Mouse (Mus musculus) CH12.LX (cell line): ENCODE measurements around the gene Mvb12b. TPM values are rescaled to one million over a fixed set of nuclear protein-coding genes. Genes with fewer than 3 reads are reported as not detected.

Source experiments
- DNase-seq: peaks from one replicate; pipeline ENCODE4 v3.0.0-alpha.2; 2013; ENCODE audit errors: extremely low read depth
- H3K27ac ChIP-seq: 2 replicates; pipeline ENCODE4 v1.5.1; 2012; ENCODE audit warnings: low read depth, mild to moderate bottlenecking, control low read depth, moderate library complexity; ENCODE audit not compliant: insufficient read depth
- H3K27me3 ChIP-seq: replicated peaks from 2 replicates; pipeline ENCODE3; 2012; ENCODE audit warnings: inconsistent platforms
- H3K36me3 ChIP-seq, 2 experiments: replicated peaks in 1 of 2; 2 replicates each; pipeline versions ENCODE3 to v1.6.1; 2012; ENCODE audit warnings: inconsistent platforms in 1 of 2, low read length in 1 of 2, mild to moderate bottlenecking in 1 of 2, mixed read lengths in 1 of 2, moderate library complexity in 1 of 2; ENCODE audit not compliant: control insufficient read depth in 1 of 2, insufficient read depth in 1 of 2
- H3K4me1 ChIP-seq, 2 experiments: 2 replicates each; pipeline ENCODE4 v1.6.1; 2012; ENCODE audit warnings: inconsistent platforms in 1 of 2, moderate library complexity in 1 of 2; ENCODE audit not compliant: insufficient read depth in 2 of 2, control insufficient read depth in 1 of 2
- H3K4me2 ChIP-seq: 2 replicates; pipeline ENCODE4 v1.6.1; 2012; ENCODE audit warnings: low read depth, mild to moderate bottlenecking, control low read depth; ENCODE audit not compliant: poor library complexity, insufficient read depth, severe bottlenecking
- H3K4me3 ChIP-seq, 3 experiments: fragments of 150-350 bp in 1 of 3; sonication (generic) in 1 of 3; replicated peaks in 1 of 3; 2 replicates each; pipeline versions ENCODE3 to v1.5.1; 2011 to 2012; ENCODE audit warnings: low read depth in 2 of 3, low read length in 2 of 3, mild to moderate bottlenecking in 2 of 3, moderate library complexity in 2 of 3, control low read depth in 1 of 3, improper control_type of control experiment in 1 of 3, inconsistent platforms in 1 of 3, mixed read lengths in 1 of 3; ENCODE audit not compliant: poor library complexity in 1 of 3
- H3K79me2 ChIP-seq: replicated peaks from 2 replicates; pipeline ENCODE4 v1.6.1; 2012; ENCODE audit warnings: mild to moderate bottlenecking, moderate library complexity; ENCODE audit not compliant: control insufficient read depth, poor library complexity, insufficient read depth, severe bottlenecking; ENCODE audit errors: extremely low read depth
- H3K9ac ChIP-seq: 2 replicates; pipeline ENCODE4 v1.6.1; 2012; ENCODE audit warnings: low read depth, mild to moderate bottlenecking, control low read depth, moderate library complexity; ENCODE audit not compliant: insufficient read depth
- H3K9me3 ChIP-seq: replicated peaks from 2 replicates; pipeline ENCODE3; 2012; ENCODE audit warnings: low read length, inconsistent platforms, mixed read lengths
- BHLHE40 ChIP-seq: IDR thresholded peaks from 2 replicates; pipeline ENCODE4 v1.6.1; 2011; ENCODE audit warnings: mild to moderate bottlenecking, low read depth, low read length, improper control_type of control experiment
- CHD1 ChIP-seq: IDR thresholded peaks from 2 replicates; pipeline ENCODE4 v1.6.1; 2012; ENCODE audit warnings: low read depth, low read length, improper control_type of control experiment, inconsistent platforms
- CHD2 ChIP-seq: IDR thresholded peaks from 2 replicates; pipeline ENCODE4 v1.6.1; 2011; ENCODE audit warnings: low read length, improper control_type of control experiment
- CTCF ChIP-seq, 2 experiments: IDR thresholded peaks in 1 of 2; conservative IDR thresholded peaks in 1 of 2; 2 replicates each; pipeline ENCODE4 v1.5.1; 2011 to 2012; ENCODE audit warnings: low read depth in 2 of 2, low read length in 2 of 2, improper control_type of control experiment in 1 of 2, inconsistent platforms in 1 of 2, mild to moderate bottlenecking in 1 of 2, moderate library complexity in 1 of 2
- E2F4 ChIP-seq: IDR thresholded peaks from 2 replicates; pipeline ENCODE4 v1.6.1; 2011; ENCODE audit warnings: low read depth, low read length, improper control_type of control experiment; ENCODE audit not compliant: insufficient replicate concordance
- EP300 ChIP-seq: IDR thresholded peaks from 2 replicates; pipeline ENCODE4 v1.6.1; 2011; ENCODE audit warnings: low read length, improper control_type of control experiment
- GABPA ChIP-seq: IDR thresholded peaks from 2 replicates; pipeline ENCODE4 v1.6.1; 2012; ENCODE audit warnings: low read depth, low read length, improper control_type of control experiment, inconsistent platforms; ENCODE audit not compliant: insufficient replicate concordance
- JUN ChIP-seq: IDR thresholded peaks from 2 replicates; pipeline ENCODE4 v1.6.1; 2011; ENCODE audit warnings: low read depth, mild to moderate bottlenecking, low read length, improper control_type of control experiment, moderate library complexity; ENCODE audit not compliant: insufficient read depth
- JUND ChIP-seq: conservative IDR thresholded peaks from 2 replicates; pipeline ENCODE4 v1.6.1; 2011; ENCODE audit warnings: low read depth, low read length, improper control_type of control experiment
- MAX ChIP-seq: IDR thresholded peaks from 2 replicates; pipeline ENCODE4 v1.6.1; 2011; ENCODE audit warnings: low read length, improper control_type of control experiment
- MEF2A ChIP-seq: IDR thresholded peaks from 2 replicates; pipeline ENCODE4 v1.6.1; 2014; ENCODE audit warnings: low read depth, mild to moderate bottlenecking, inconsistent platforms, low read length, improper control_type of control experiment, borderline replicate concordance
- MXI1 ChIP-seq: IDR thresholded peaks from 2 replicates; pipeline ENCODE4 v1.6.1; 2011; ENCODE audit warnings: mild to moderate bottlenecking, low read depth, low read length, improper control_type of control experiment
- NELFE ChIP-seq: IDR thresholded peaks from 2 replicates; pipeline ENCODE4 v1.6.1; 2011; ENCODE audit warnings: low read depth, low read length, improper control_type of control experiment
- POLR2AphosphoS2 ChIP-seq: IDR thresholded peaks from 2 replicates; pipeline ENCODE4 v1.6.1; 2011; ENCODE audit warnings: low read depth, low read length, improper control_type of control experiment
- RAD21 ChIP-seq: IDR thresholded peaks from 2 replicates; pipeline ENCODE4 v1.6.1; 2011; ENCODE audit warnings: low read depth, mild to moderate bottlenecking, low read length, improper control_type of control experiment, moderate library complexity
- RCOR1 ChIP-seq: conservative IDR thresholded peaks from 2 replicates; pipeline ENCODE4 v1.6.1; 2012; ENCODE audit warnings: low read depth, mild to moderate bottlenecking, inconsistent platforms, low read length, improper control_type of control experiment
- SIN3A ChIP-seq: IDR thresholded peaks from 2 replicates; pipeline ENCODE4 v1.6.1; 2012; ENCODE audit warnings: low read length, improper control_type of control experiment, inconsistent platforms
- SMC3 ChIP-seq: IDR thresholded peaks from 2 replicates; pipeline ENCODE4 v1.6.1; 2011; ENCODE audit warnings: low read depth, low read length, improper control_type of control experiment
- TBP ChIP-seq: conservative IDR thresholded peaks from 2 replicates; pipeline ENCODE4 v1.6.1; 2011; ENCODE audit warnings: low read depth, low read length, improper control_type of control experiment
- USF1 ChIP-seq: IDR thresholded peaks from 2 replicates; pipeline ENCODE4 v1.6.1; 2014; ENCODE audit warnings: low read depth, mild to moderate bottlenecking, inconsistent platforms, low read length, improper control_type of control experiment
- USF2 ChIP-seq: conservative IDR thresholded peaks from 2 replicates; pipeline ENCODE4 v1.6.1; 2011; ENCODE audit warnings: low read depth, low read length, improper control_type of control experiment
- ZKSCAN1 ChIP-seq: IDR thresholded peaks from 2 replicates; pipeline ENCODE4 v1.6.1; 2012; ENCODE audit warnings: low read depth, inconsistent platforms, low read length, improper control_type of control experiment, borderline replicate concordance
- ZNF384 ChIP-seq: IDR thresholded peaks from 2 replicates; pipeline ENCODE4 v1.6.1; 2012; ENCODE audit warnings: low read depth, low read length, improper control_type of control experiment, inconsistent platforms
- dilution Hi-C: fragments of 300-500 bp; cut with MboI; formaldehyde crosslinking; loops from 2 replicates; pipeline ENCODE4 v1.14.3; 2020; ENCODE audit warnings: low sequenced_read_pairs; ENCODE audit not compliant: extremely low pct_unique_long_range_greater_than_20kb, extremely low pct_ligation_motif_present
- in situ Hi-C: fragments of 300-500 bp; cut with MboI; formaldehyde crosslinking; loops from 3 replicates; pipeline ENCODE4 v1.14.3; 2019; ENCODE audit warnings: low sequenced_read_pairs, low pct_ligation_motif_present, low pct_unique_long_range_greater_than_20kb, mixed read lengths
- polyA plus RNA-seq: library from polyadenylated mRNA; unstranded; fragments of >175 nt; gene quantifications from 2 replicates; pipeline ENCODE4 v1.2.1, GENCODE M21; 2012; ENCODE audit warnings: low read depth; ENCODE audit not compliant: insufficient read length
- total RNA-seq, 2 experiments: library from RNA; depleted of rRNA; stranded (reverse); fragments of 300-350 nt in 1 of 2; fragments of >200 nt in 1 of 2; gene quantifications; 2 replicates each; pipeline ENCODE4 v1.2.3; 2012 to 2014

Gene Mvb12b
- total and polyA plus RNA-seq, 3 experiments: 3.0 to 16.7 (median 5.3) TPM

DNA sequence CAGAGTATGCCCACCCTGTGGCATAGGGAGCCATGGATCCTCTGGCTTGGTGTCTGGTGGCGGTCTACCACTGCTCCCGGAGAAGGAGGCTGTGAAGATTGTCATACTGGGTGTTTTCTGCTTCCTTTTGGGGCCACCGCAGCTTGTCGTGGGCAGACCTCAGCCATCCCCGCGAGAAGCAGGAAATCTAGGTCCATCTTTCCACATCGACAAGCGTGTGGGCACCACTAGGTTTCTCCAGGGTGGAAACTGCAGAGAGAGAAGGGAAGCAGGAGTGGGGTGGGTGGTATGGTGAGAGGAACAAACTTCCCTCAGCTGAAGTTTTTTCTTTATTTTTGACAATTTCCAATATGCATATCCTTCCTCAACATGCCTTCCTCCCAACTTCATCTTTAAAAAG lies 178.9 kb downstream of the Mvb12b start:
- Histone ChIP-seq H3K27ac (no peak overlapping the region), H3K9ac (no peak overlapping the region), H3K4me3 (no peak overlapping the region), H3K4me2 (no peak overlapping the region), H3K4me1 (no peaks in the 10 kb centered on the region), H3K79me2 (no peaks in the 10 kb centered on the region), H3K27me3 (peaks cover 90% of the 10 kb centered on the region), H3K9me3 (no peaks in the 10 kb centered on the region), H3K36me3 (no peaks in the 10 kb centered on the region)
- in situ Hi-C loops (no loop called here), dilution Hi-C loops (no loop called here)
- TF ChIP-seq USF1 (no peak), CTCF (conservative IDR thresholded peaks at IDR 0.05 in 1 of 2, IDR thresholded peaks at IDR 0.05 in 1 of 2; ENCODE audit: low read depth in 2 of 2, low read length in 2 of 2) (no peak), CHD2 (no peak), EP300 (no peak), NELFE (no peak), RCOR1 (no peak)
- no peak for DNase-seq

DNA sequence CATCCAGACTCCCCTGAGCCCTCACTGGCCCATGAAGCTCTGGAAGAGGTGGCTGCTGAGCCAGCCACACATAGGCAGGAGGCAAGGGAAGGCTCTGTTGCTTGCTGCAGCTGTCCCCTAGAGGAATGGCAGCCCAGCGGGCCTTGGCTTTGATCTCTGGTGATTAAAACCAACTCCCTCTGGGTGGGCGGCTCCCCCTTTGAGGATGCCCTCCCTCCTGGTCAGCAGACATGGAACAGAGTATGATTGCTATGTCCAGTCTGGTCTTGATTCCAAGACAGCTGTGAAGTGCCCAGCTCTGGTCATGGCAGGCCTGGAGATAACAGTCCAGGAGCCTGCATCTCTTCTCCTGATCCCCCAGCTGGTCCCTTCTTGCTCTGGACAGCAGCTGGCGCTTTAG lies 179.7 kb downstream of the Mvb12b start:
- Histone ChIP-seq H3K9me3 (no peaks in the 10 kb centered on the region), H3K36me3 (no peaks in the 10 kb centered on the region), H3K4me1 (no peaks in the 10 kb centered on the region), H3K4me3 (no peak overlapping the region), H3K27ac (no peak overlapping the region), H3K9ac (no peak overlapping the region), H3K27me3 (peaks cover 92% of the 10 kb centered on the region), H3K4me2 (no peak overlapping the region)
- dilution Hi-C loops (no loop called here), in situ Hi-C loops (no loop called here)
- TF ChIP-seq ZNF384 (no peak), E2F4 (no peak), SIN3A (no peak), BHLHE40 (no peak), GABPA (no peak), JUND (no peak), MAX (no peak), USF1 (no peak), MEF2A (no peak), ZKSCAN1 (no peak), RAD21 (no peak), JUN (no peak), CHD1 (no peak), TBP (no peak), POLR2AphosphoS2 (no peak), USF2 (no peak), SMC3 (no peak), EP300 (no peak), MXI1 (no peak)
- TF ChIP-seq, all 38 proteins: peak for 0
- DNase-seq: no peak
- H3K79me2 ChIP-seq: no peaks in the 10 kb centered on the region
